Mouse (Mus musculus): ENCODE measurements around the gene Mrpl9.

GRCm38 (mm10) chr3:94480291-94480884, 37.3 kb downstream of the Mrpl9 start, which contains the start of gene Riiad1:
- TF ChIP-seq ZNF384 (IDR thresholded peaks at IDR 0.05; ENCODE audit: low read depth, low read length) = no peak
- TF ChIP-seq ZC3H11A (IDR thresholded peaks at IDR 0.05; ENCODE audit: borderline replicate concordance, low read depth, low read length) = no peak
- TF ChIP-seq MAFK (IDR thresholded peaks at IDR 0.05; ENCODE audit: insufficient read depth, low read depth, low read length) = no peak
- TF ChIP-seq HCFC1 (IDR thresholded peaks at IDR 0.05; ENCODE audit: borderline replicate concordance, insufficient read depth, low read length) = no peak
- TF ChIP-seq CHD2 (IDR thresholded peaks at IDR 0.05; ENCODE audit: low read depth, low read length) = no peak
